Mouse (Mus musculus): Measurements from ENCODE around the gene Cpd. TPM values are rescaled to one million over a fixed set of nuclear protein-coding genes. Genes with fewer than 3 reads are reported as not detected.

The Cpd gene
- total RNA-seq, 2 experiments from 2014 or later: 66.5 to 71.9 TPM

Other genes starting within 250 kb of the Cpd start
- gene Abr, start 224.7 kb downstream of the Cpd start, total RNA-seq (2021): 10 to 100 TPM; 33.9 to 41.2 TPM
- not detected for gene Bhlha9, start 174.5 kb downstream of the Cpd start, total RNA-seq (2021)
- gene Trarg1, start 167.2 kb downstream of the Cpd start, total RNA-seq (2021): 1 to 10 TPM; 4.2 to 6.7 TPM
- 10 to 100 TPM; 30.7 to 32.9 TPM for gene Gosr1, start 83.4 kb downstream of the Cpd start, total RNA-seq (2021)
- under 1 TPM; 0.24 to 0.55 TPM for gene Tmigd1, start 55.1 kb upstream of the Cpd start, total RNA-seq (2021)
- gene Blmh, start 77.8 kb upstream of the Cpd start, total RNA-seq (2021): 10 to 100 TPM; 54.8 to 64.8 TPM
- 1 to 10 TPM in 1 of 2 experiments, under 1 TPM in 1; 0.60 to 1.3 TPM for gene Slc6a4, start 151.6 kb upstream of the Cpd start, total RNA-seq (2021)
- 10 to 100 TPM; 17.3 to 18.4 TPM for gene Nsrp1, start 231.4 kb upstream of the Cpd start, total RNA-seq (2021)

Measured in heart, postnatal 10 days (tissue).